Mouse (Mus musculus): ENCODE data around the gene Lmod3.

DNA sequence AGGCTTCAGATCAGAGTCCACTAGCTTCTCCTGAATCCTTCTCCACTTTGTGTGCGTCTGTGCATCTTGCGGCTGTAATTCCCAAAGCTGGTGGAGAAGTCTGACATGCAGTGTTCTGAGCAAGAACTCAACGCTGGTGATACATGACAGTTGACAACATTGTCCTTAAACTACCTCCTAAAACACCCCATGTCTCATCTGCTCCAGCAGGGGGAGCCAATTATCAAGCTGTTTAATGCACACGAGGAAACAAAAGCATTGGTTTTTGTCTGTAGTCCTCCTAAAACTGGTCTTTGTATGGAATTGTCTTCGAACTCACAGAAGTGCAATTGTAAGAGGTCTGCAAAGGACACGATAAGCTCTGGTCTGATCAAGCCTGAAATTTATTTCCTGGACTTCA, 1.6 kb downstream of the Lmod3 start:
- TF ChIP-seq POLR2A (IDR thresholded peaks at IDR 0.05; ENCODE audit: borderline replicate concordance, low read depth, low read length) (no peak), CTCF (IDR thresholded peaks at IDR 0.05; ENCODE audit: low read depth, low read length) (no peak)

Measured in bone marrow macrophage, adult 2 months (primary cell).